Mouse (Mus musculus) ovary, postnatal 10 days (tissue): ENCODE data around the gene Haao.

Source experiments
- DNase-seq: peaks from one replicate; pipeline ENCODE4 v3.0.0; 2022; ENCODE audit warnings: low spot score

The Haao gene

GRCm38 (mm10) chr17:83847815-83848214, at the start of gene Haao:
Haao (minus strand) TSS chr17:83847963.
- no peak for DNase-seq

- no peak for DNase-seq
These were observed 49.6 kb upstream of the Haao start for GRCm38 (mm10) chr17:83897361-83897799.

GRCm38 (mm10) chr17:83896723-83897122, 49.0 kb upstream of the Haao start:
- DNase-seq, result no peak

GRCm38 (mm10) chr17:83895321-83895770, 47.6 kb upstream of the Haao start:
- DNase-seq, result no peak

GRCm38 (mm10) chr17:83893134-83893533, 45.4 kb upstream of the Haao start:
- no peak for DNase-seq

- DNase-seq, result no peak
These were observed 44.1 kb upstream of the Haao start for GRCm38 (mm10) chr17:83891864-83892263.

- no peak for DNase-seq
These were observed 42.6 kb upstream of the Haao start for GRCm38 (mm10) chr17:83890373-83890696.

- DNase-seq, result peak; percentile 45
These were observed 42.1 kb upstream of the Haao start for GRCm38 (mm10) chr17:83889691-83890372.

- no peak for DNase-seq
These were observed 41.5 kb upstream of the Haao start for GRCm38 (mm10) chr17:83889329-83889690.

- DNase-seq, result no peak
These were observed 39.5 kb upstream of the Haao start for GRCm38 (mm10) chr17:83887241-83887640.

- DNase-seq, result no peak
These were observed 38.6 kb upstream of the Haao start for GRCm38 (mm10) chr17:83886395-83886794.

GRCm38 (mm10) chr17:83885750-83886149, 38.0 kb upstream of the Haao start:
- no peak for DNase-seq

- DNase-seq, result no peak
These were observed 37.3 kb upstream of the Haao start for GRCm38 (mm10) chr17:83885021-83885582.

GRCm38 (mm10) chr17:83882788-83883187, 35.0 kb upstream of the Haao start:
- no peak for DNase-seq

GRCm38 (mm10) chr17:83881071-83881470, 33.3 kb upstream of the Haao start:
- DNase-seq, result no peak

- DNase-seq, result no peak
These were observed 32.5 kb upstream of the Haao start for GRCm38 (mm10) chr17:83880174-83880710.

- no peak for DNase-seq
These were observed 31.9 kb upstream of the Haao start for GRCm38 (mm10) chr17:83879631-83880030.

GRCm38 (mm10) chr17:83874610-83875009, 26.8 kb upstream of the Haao start:
- no peak for DNase-seq

- no peak for DNase-seq
These were observed 25.8 kb upstream of the Haao start for GRCm38 (mm10) chr17:83873363-83874141.

- DNase-seq, result peak; percentile 62
These were observed 25.1 kb upstream of the Haao start for GRCm38 (mm10) chr17:83872806-83873348.

GRCm38 (mm10) chr17:83871354-83871753, 23.6 kb upstream of the Haao start:
- no peak for DNase-seq

GRCm38 (mm10) chr17:83870385-83870784, 22.6 kb upstream of the Haao start:
- no peak for DNase-seq

GRCm38 (mm10) chr17:83866582-83866981, 18.8 kb upstream of the Haao start:
- DNase-seq, result no peak
